7 mouse cellular contexts compared by ENCODE assay signal in genomic region chr3:145923874-145924577, GRCm38 (mm10). TPM values are rescaled to one million over a fixed set of nuclear protein-coding genes. Genes with fewer than 3 reads are reported as not detected.
DNase-seq lines count a peak whose midpoint lies in the region; ATAC-seq lines count a peak whose summit lies in the region.

No protein-coding gene starts in this region.

- no peaks in the 10 kb centered on the region for H3K4me1 ChIP-seq in embryonic facial prominence, embryonic 11.5 days (ENCODE audit: control insufficient read depth, insufficient read depth, low read length)
- peaks cover 30% of the 10 kb centered on the region for H3K4me1 ChIP-seq in limb, embryonic 10.5 days
- H3K4me1 ChIP-seq in midbrain, embryonic 13.5 days (replicated peaks) = peaks cover 18% of the 10 kb centered on the region

- H3K4me3 ChIP-seq in embryonic facial prominence, embryonic 11.5 days (ENCODE audit: low read depth, low read length) = peak overlapping the region; percentile 89
- H3K4me3 ChIP-seq in limb, embryonic 10.5 days = peak overlapping the region; percentile 95
- H3K4me3 ChIP-seq in midbrain, embryonic 13.5 days (replicated peaks) = peak overlapping the region; percentile 80

- no peaks in the 10 kb centered on the region for H3K9me3 ChIP-seq in embryonic facial prominence, embryonic 11.5 days (replicated peaks; ENCODE audit: control insufficient read depth, low read length)
- no peaks in the 10 kb centered on the region for H3K9me3 ChIP-seq in limb, embryonic 10.5 days (replicated peaks)
- H3K9me3 ChIP-seq in midbrain, embryonic 13.5 days = no peaks in the 10 kb centered on the region

- peak overlapping the region; percentile 89 for H3K27ac ChIP-seq in embryonic facial prominence, embryonic 11.5 days (replicated peaks; ENCODE audit: low read depth, low read length)
- peak overlapping the region; percentile 93 for H3K27ac ChIP-seq in limb, embryonic 10.5 days
- H3K27ac ChIP-seq in midbrain, embryonic 13.5 days = peak overlapping the region; percentile 91

- ATAC-seq in embryonic facial prominence, embryonic 11.5 days (replicated peaks; ENCODE audit: insufficient number of reproducible peaks, low FRiP score, low TSS enrichment, low read depth) = peak; percentile 99
- peak; percentile 85 for ATAC-seq in granulocyte monocyte progenitor cell, adult 5-6 weeks (replicated peaks; ENCODE audit: poor library complexity, severe bottlenecking)
- peak; percentile 99 for ATAC-seq in midbrain, embryonic 13.5 days

- peak; percentile 100 for DNase-seq in adrenal gland, postnatal 14 days
- peak; percentile 100 for DNase-seq in embryonic facial prominence, embryonic 11.5 days (ENCODE audit: low spot score)
- DNase-seq in kidney, adult 11 months = peak; percentile 99
- DNase-seq in limb, embryonic 10.5 days (ENCODE audit: low spot score) = peak; percentile 97
- DNase-seq in spleen, adult 12 weeks (ENCODE audit: low spot score) = peak; percentile 99

- H3K9ac ChIP-seq in embryonic facial prominence, embryonic 11.5 days (replicated peaks; ENCODE audit: low read length) = peak overlapping the region; percentile 88
- peak overlapping the region; percentile 89 for H3K9ac ChIP-seq in midbrain, embryonic 13.5 days (replicated peaks)

- H3K27me3 ChIP-seq in embryonic facial prominence, embryonic 11.5 days (ENCODE audit: control insufficient read depth, insufficient read depth, low read length) = no peaks in the 10 kb centered on the region
- no peaks in the 10 kb centered on the region for H3K27me3 ChIP-seq in limb, embryonic 10.5 days (ENCODE audit: low read depth, poor library complexity, severe bottlenecking)
- no peaks in the 10 kb centered on the region for H3K27me3 ChIP-seq in midbrain, embryonic 13.5 days

- H3K4me2 ChIP-seq in embryonic facial prominence, embryonic 11.5 days (ENCODE audit: low read depth, low read length) = peak overlapping the region; percentile 65
- H3K4me2 ChIP-seq in midbrain, embryonic 13.5 days (replicated peaks) = peak overlapping the region; percentile 82

- WGBS in embryonic facial prominence, embryonic 11.5 days = under 1% methylated on average over 58 of the region's 58 CpGs
- WGBS in limb, embryonic 10.5 days = under 1% methylated on average over 58 of the region's 58 CpGs
- WGBS in midbrain, embryonic 13.5 days = under 1% methylated on average over 58 of the region's 58 CpGs

- no peaks in the 10 kb centered on the region for H3K36me3 ChIP-seq in embryonic facial prominence, embryonic 11.5 days (replicated peaks; ENCODE audit: control insufficient read depth, insufficient read depth, low read depth, low read length)
- peaks cover 14% of the 10 kb centered on the region for H3K36me3 ChIP-seq in limb, embryonic 10.5 days
- 0 out of 2 replicates have a peak, but pooled peaks cover 3% of the 10 kb centered on the region for H3K36me3 ChIP-seq in midbrain, embryonic 13.5 days

RNA-seq across cellular contexts. Expression of gene Bcl10, which starts 1.4 kb away (rescaled TPM):
- 25.7 and 26.0 TPM in 2 replicates for total RNA-seq in adrenal gland, postnatal 14 days (2021)
- 59.5 and 61.5 TPM in 2 replicates for polyA plus RNA-seq in embryonic facial prominence, embryonic 11.5 days (2014; fragmentation: Nextera tagmentation; extraction: Ambion mirVana)
- total RNA-seq in granulocyte monocyte progenitor cell, adult 5-6 weeks (2014; fragmentation: Nextera tagmentation) = 23.8 and 47.4 TPM in 2 replicates
- total RNA-seq in granulocyte monocyte progenitor cell, adult 5-6 weeks (2017) = 37.1 and 48.8 TPM in 2 replicates
- 44.0 and 45.5 TPM in 2 replicates for polyA plus RNA-seq in limb, embryonic 10.5 days (2016; fragmentation: Nextera tagmentation; extraction: Ambion mirVana)
- 36.0 and 40.0 TPM in 2 replicates for polyA plus RNA-seq in midbrain, embryonic 13.5 days (2015; fragmentation: Nextera tagmentation; extraction: Ambion mirVana)

RNA-seq across cellular contexts. Expression of gene 2410004B18Rik, which starts 13.8 kb away (rescaled TPM):
- total RNA-seq in adrenal gland, postnatal 14 days (2021) = 22.2 and 30.6 TPM in 2 replicates
- 57.8 and 70.0 TPM in 2 replicates for polyA plus RNA-seq in embryonic facial prominence, embryonic 11.5 days (2014; fragmentation: Nextera tagmentation; extraction: Ambion mirVana)
- 9.7 and 16.0 TPM in 2 replicates for total RNA-seq in granulocyte monocyte progenitor cell, adult 5-6 weeks (2014; fragmentation: Nextera tagmentation)
- 15.9 and 18.6 TPM in 2 replicates for total RNA-seq in granulocyte monocyte progenitor cell, adult 5-6 weeks (2017)
- polyA plus RNA-seq in limb, embryonic 10.5 days (2016; fragmentation: Nextera tagmentation; extraction: Ambion mirVana) = 50.1 and 52.4 TPM in 2 replicates
- polyA plus RNA-seq in midbrain, embryonic 13.5 days (2015; fragmentation: Nextera tagmentation; extraction: Ambion mirVana) = 70.0 and 73.0 TPM in 2 replicates

Comparison
In these comparisons a context has a peak if more than half of its experiments do, and no peak if none do; other contexts are left out.
1. Peak in every context shown above with its lines: DNase-seq, ATAC-seq, H3K4me3 ChIP-seq and H3K27ac ChIP-seq.